Mouse (Mus musculus): ENCODE measurements around the gene 1700001L19Rik.
A peak's percentile ranks its signal among the peaks of the same experiment; 100 is the strongest.
"Not testable (repeated sequence)": the region's sequence is repeated elsewhere in the genome, so short reads cannot be mapped to it uniquely, and the experiment has no call there.

Gene 1700001L19Rik

GRCm38 (mm10) chr13:68597199-68597598, at the start of gene 1700001L19Rik:
TSS of gene 1700001L19Rik (plus strand) at chr13:68597421.
- no peak for DNase-seq (ENCODE audit: low spot score in 2 of 2)

- not testable (repeated sequence) for DNase-seq (ENCODE audit: low spot score in 2 of 2)
Observed at GRCm38 (mm10) chr13:68553391-68553790, 43.8 kb upstream of the 1700001L19Rik start.

- no peak for DNase-seq (ENCODE audit: low spot score in 2 of 2)
Observed at GRCm38 (mm10) chr13:68568110-68568509, 29.1 kb upstream of the 1700001L19Rik start.

GRCm38 (mm10) chr13:68568548-68568947, 28.7 kb upstream of the 1700001L19Rik start:
- no peak for DNase-seq (ENCODE audit: low spot score in 2 of 2)

- peak; percentile 3 to 26 for DNase-seq (ENCODE audit: low spot score in 2 of 2)
Observed at GRCm38 (mm10) chr13:68569589-68570336, 27.5 kb upstream of the 1700001L19Rik start.

GRCm38 (mm10) chr13:68572247-68572646, 25.0 kb upstream of the 1700001L19Rik start:
- no peak for DNase-seq (ENCODE audit: low spot score in 2 of 2)

- DNase-seq (ENCODE audit: low spot score in 2 of 2), result no peak
Observed at GRCm38 (mm10) chr13:68572966-68573913, 24.0 kb upstream of the 1700001L19Rik start.

GRCm38 (mm10) chr13:68574398-68574797, 22.8 kb upstream of the 1700001L19Rik start:
- DNase-seq (ENCODE audit: low spot score in 2 of 2), result no peak

GRCm38 (mm10) chr13:68577945-68578344, 19.3 kb upstream of the 1700001L19Rik start:
- no peak for DNase-seq (ENCODE audit: low spot score in 2 of 2)

GRCm38 (mm10) chr13:68581086-68581740, 16.0 kb upstream of the 1700001L19Rik start:
- DNase-seq (ENCODE audit: low spot score in 2 of 2), result peak in 1 of 2 experiments; percentile 1

GRCm38 (mm10) chr13:68581747-68582516, 15.3 kb upstream of the 1700001L19Rik start, which contains the start of the genes Mtrr and Fastkd3:
TSS of gene Mtrr (minus strand) at chr13:68582149.
TSS of gene Fastkd3 (plus strand) at chr13:68582234.
- DNase-seq (ENCODE audit: low spot score in 2 of 2), result peak; percentile 86 to 90

- no peak for DNase-seq (ENCODE audit: low spot score in 2 of 2)
Observed at GRCm38 (mm10) chr13:68582517-68582780, 14.8 kb upstream of the 1700001L19Rik start.

- no peak for DNase-seq (ENCODE audit: low spot score in 2 of 2)
Observed at GRCm38 (mm10) chr13:68583961-68584360, 13.3 kb upstream of the 1700001L19Rik start.

- no peak for DNase-seq (ENCODE audit: low spot score in 2 of 2)
Observed at GRCm38 (mm10) chr13:68585441-68585840, 11.8 kb upstream of the 1700001L19Rik start.

GRCm38 (mm10) chr13:68588352-68588751, 8.9 kb upstream of the 1700001L19Rik start:
- DNase-seq (ENCODE audit: low spot score in 2 of 2), result no peak

GRCm38 (mm10) chr13:68593797-68594196, 3.4 kb upstream of the 1700001L19Rik start:
- no peak for DNase-seq (ENCODE audit: low spot score in 2 of 2)

- no peak for DNase-seq (ENCODE audit: low spot score in 2 of 2)
Observed at GRCm38 (mm10) chr13:68597667-68598066, 446 bp downstream of the 1700001L19Rik start.

- no peak for DNase-seq (ENCODE audit: low spot score in 2 of 2)
Observed at GRCm38 (mm10) chr13:68598953-68599352, 1.7 kb downstream of the 1700001L19Rik start.

GRCm38 (mm10) chr13:68601184-68601583, 4.0 kb downstream of the 1700001L19Rik start:
- DNase-seq (ENCODE audit: low spot score in 2 of 2), result no peak

- DNase-seq (ENCODE audit: low spot score in 2 of 2), result no peak
Observed at GRCm38 (mm10) chr13:68603085-68603484, 5.9 kb downstream of the 1700001L19Rik start.

GRCm38 (mm10) chr13:68605689-68606126, 8.5 kb downstream of the 1700001L19Rik start:
- DNase-seq (ENCODE audit: low spot score in 2 of 2), result no peak

Data from natural killer cell, adult 2 months (primary cell).